Mouse (Mus musculus): ENCODE results near the gene Tmco2. TPM values are rescaled to one million over a fixed set of nuclear protein-coding genes. Genes with fewer than 3 reads are reported as not detected.
"Not testable (repeated sequence)": the region's sequence is repeated elsewhere in the genome, so short reads cannot be mapped to it uniquely, and the experiment has no call there.

Gene Tmco2
- not detected for polyA plus RNA-seq (2017; shearing (Covaris generic))

DNA sequence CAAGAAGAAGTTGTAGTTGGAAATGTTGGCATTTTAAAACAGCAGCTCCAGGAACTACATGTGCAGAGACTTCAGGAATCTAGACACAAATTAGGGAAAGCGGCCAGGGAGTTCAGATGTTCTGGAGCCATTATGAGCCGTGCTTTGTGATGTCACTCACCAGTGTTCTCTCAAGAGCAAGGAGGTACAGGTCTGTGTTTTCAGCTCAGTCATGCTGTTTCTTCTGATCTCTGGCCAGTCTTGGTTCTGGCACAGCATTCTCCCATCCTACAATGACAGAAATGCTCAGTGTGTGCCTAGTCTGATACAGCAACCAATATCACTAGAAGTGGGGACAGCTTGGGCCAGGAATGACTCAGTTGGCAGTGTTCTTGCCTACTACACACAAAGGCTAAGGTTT lies at the start of gene Tmco2:
TSS of gene Tmco2 (minus strand) at position 101 of the 400 bp plus-strand sequence.
- no peak for ATAC-seq

DNA sequence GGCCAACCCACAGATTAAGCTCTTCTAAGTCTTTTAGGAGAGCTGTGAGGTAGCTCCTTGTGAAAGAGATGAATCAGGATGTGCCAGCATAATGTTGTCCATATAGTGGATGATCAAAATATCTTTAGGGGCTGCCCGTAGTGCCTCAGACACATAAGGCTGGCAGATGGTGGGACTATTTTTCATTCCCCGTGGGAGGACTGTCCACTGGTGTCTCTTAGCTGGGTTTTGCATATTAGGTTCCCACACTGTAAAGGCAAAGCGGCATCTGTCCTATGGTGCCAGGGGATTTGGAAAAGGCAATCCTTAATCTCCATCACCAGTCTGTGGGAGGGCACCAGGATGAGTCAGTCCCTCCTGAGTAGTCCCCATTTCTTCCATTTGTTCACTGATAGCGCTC lies 5.7 kb downstream of the Tmco2 start:
- ATAC-seq, result no peak

DNA sequence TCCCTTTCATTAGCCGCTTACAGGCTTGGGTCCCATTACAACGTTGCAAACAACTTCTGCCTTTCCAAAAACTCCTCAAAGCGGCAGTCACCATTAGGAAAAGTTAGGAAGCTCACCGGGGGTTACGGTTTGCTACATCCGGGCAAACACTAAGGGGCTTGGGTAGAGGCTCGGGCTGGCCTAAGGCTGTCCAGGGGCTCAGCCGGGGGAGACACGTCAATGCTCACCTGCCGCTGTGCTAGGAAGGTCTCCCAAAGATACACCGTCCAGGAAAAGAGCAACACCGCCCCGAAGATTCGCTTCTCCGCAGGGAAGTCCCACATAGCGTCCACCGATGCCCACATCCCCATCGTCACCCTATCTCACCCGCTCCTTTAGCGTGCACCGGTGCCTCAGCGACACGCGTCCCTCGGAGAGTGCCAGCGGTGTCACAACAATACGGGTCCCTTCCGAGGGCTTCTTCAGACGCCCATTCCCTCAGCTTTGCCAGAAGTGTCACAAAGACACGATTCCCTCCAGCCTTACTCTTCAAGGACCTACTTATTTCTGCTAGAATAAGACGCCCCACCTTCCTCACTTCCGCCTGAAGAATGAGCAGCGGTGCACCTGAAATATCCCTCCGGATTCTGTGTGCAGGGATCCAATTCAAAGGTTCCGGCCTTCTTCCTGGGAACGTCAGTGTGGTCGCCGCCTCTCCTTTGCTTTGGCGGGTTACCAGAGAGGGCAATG lies 11.2 kb downstream of the Tmco2 start, which contains the start of gene Zmpste24:
TSS of gene Zmpste24 (minus strand) at position 592 of the 729 bp plus-strand sequence.
- ATAC-seq, result peak; percentile 85

DNA sequence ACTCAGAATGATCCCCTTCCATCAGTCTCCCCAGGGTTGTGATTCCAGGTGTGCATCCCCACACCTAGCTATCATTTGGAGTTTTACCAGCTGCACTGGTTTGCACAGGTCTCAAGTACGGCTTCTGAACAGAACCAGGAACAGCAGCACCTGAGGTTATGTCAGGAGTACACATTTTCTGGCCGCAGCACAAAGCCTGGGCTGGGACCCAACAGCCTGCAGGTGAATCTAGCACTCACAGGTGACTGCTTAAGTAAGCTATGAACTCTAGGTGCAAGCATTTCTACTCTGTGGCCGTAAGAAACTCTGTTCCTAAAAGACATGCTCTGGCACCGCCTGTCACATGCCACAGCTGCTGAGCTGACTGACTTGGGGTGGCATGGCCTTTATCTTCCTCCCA lies 18.8 kb downstream of the Tmco2 start:
- ATAC-seq, result no peak

DNA sequence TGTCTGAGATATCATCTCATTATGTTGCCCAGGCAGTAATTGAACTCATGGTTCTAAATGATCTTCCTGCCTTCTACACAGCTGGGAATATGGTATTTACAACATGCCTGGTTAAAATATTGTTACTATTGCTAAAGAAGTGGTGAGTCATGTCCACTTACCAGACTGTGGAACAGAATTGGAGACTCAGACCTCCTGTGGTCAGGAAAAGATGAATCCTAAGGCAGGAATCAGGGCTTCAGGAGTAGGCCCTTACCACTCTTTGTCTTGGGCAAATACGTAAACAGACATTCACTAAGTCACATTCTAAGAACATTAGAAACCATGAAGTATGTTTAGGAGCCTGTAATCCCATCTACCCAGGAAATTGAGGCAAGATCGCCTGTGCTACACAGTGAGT lies 20.3 kb downstream of the Tmco2 start:
- ATAC-seq, result no peak

DNA sequence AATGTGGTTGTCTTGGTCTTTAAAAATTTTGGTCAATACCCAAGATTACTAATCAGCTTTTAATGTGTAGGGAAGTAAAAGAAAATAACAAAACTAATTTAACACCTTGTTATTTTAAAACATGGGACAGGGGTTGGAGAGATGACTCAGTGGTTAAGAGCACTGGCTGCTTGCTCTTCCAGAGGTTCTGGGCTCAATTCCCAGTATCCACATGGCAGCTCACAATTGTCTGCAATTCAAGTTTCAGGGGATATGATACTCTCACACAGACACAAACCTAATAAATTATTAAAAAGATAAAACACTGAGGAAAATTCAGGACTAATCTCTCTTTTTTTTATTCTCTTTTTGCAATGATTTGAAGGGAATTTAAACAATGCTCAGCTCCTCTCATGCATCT lies 24.5 kb downstream of the Tmco2 start:
- ATAC-seq, result no peak

DNA sequence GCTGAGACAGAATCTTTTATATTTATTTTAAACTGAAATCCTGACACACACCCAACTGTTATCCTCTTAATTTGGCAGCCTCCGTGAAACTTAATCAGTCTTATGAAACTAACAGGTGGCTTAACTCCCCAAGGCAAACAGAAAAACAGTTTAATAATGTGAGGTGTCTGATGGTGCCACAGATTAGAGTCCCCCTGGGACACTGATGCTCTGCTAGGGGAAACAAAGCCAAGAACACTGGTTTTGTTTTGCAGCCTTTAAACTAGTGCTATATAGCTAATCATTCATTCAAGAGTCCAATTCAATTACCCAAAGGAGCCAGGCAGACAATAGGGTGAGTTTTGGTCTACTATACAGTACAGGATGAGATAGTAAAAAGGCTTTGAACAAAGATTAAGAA lies 28.6 kb downstream of the Tmco2 start:
- no peak for ATAC-seq

DNA sequence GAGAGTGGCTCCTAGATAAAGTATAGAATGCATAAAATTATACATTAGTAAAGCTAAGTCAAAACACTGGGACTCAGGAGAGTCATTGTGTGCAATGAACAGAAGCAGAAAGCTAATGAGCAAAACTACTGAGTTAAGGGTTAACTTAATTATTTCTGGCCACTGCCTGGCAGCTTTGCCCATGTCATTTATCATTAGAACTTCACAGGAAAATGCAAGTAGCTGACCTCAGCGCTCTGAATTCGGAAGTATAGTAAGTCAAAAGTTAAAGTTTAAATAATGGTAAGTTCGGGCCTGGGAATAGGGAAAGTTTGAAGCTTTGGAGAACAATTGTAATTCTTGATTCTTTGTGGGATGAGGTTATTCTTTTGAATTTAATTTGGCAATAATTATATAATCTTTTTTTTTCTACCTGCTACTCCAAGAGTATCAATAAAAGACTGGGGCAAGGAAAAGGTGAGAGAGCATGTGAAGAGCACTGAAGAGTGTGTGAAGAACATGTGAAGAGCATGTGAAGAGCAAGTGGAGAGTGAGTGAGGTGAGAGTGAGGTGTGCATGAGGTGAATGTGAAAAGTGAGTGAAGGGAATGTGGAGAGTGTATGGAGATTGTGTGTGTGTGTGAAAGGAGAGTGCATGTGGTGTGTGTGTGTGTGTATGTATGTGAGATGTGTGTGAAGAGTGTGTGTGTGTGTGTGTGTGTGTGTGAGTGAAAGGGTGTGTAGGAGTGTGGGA lies 30.9 kb downstream of the Tmco2 start:
- ATAC-seq, result no peak

DNA sequence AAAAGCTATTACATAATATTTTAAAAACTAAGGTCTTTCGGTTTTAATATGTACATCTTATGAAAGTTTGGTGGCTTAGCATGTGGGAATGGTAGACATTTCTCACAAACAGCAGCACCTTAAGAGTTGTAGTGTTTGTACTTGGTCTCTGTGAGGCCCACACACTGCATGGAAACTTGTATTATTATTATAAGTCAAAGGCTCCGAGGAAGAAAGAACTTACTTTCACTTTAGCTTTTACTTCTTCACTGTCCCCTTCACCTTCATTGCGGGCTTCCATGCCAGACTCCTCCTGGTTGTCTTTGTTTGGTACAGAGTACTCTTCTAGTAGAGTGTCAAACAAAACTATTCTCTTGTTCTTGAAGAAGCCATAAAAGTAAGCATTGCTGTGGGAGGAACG lies 34.8 kb downstream of the Tmco2 start:
- peak; percentile 72 for ATAC-seq

DNA sequence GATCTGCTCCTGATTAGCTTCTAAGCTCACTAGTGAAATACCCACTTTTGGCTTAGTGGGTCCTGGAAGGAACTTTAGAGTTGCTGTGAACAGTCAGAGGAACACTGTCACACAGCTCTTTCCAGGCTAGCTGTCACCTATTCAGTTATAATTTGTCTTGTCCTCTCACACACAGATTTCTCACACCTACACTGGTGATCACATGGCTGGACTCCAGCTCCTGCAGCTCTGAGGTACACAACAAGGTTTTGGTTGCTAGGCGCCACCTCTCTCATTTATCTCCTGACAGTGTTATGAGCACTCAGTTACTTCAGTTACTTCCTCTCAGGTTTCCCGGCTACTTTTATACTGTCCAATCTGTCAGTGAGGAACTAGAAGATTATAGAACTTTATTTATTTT lies 43.7 kb downstream of the Tmco2 start:
- ATAC-seq, result no peak

DNA sequence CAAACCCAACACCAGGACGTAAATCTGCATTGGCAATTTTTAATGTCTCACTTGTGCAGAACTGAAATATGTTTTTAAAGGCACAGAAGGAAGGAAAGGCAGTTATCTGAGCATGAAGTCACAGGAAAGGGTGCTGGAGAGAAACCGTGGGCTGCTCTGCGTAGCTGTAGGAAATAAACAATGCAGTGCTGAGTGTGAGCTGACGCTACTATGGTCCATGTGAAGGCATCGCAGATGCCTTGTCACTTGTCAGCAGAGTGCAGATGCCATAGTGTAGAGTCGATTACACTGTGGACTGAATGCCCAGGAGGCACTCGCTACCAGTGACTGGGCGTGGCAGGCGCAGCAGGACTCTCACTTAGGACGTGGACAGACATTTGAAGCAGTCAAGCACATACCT lies 49.8 kb downstream of the Tmco2 start:
- ATAC-seq, result not testable (repeated sequence)

DNA sequence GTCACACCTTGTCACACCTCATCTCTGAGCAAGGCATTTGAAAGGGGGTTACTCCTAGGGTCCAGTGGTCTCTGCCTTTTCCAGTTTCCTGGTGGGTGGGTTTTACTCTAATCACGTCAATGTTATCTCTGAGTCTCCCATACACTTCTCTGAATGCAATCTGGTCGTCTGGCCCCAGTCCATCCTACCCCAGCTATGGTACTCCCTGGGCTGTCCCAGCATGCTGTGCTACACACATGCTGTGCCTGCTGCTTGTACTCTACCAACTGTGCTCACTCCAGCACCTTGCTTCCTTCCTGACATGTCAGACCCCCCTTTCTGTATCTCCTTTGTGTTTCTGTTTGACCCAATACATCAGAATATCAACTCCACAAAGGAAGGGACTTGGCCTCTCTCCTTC lies 52.0 kb downstream of the Tmco2 start:
- no peak for ATAC-seq

DNA sequence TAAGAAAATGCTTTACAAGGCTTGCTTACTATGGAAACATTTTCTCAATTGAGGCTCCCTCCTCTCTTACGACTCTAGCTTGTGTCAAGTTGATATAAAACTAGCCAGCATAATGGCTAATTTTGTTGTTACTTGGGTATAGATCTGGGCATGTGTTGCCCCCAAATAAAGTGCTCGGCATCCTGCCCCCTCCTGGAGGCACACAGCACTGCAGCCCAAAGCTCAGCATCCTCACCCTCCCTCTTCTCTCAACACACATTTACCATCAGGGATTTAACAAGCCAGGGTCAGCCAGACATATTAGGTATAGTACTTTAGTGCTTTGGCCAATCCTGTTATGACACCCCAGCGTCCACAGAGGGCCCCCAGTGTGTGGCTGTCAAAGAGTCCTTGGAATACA lies 52.7 kb downstream of the Tmco2 start:
- ATAC-seq, result no peak

Other genes with a start within 250 kb of the Tmco2 start
- 10 to 100 TPM; 32.5 to 33.4 TPM for gene Exo5, start 184.2 kb downstream of the Tmco2 start, polyA plus RNA-seq (2017; shearing (Covaris generic))
- 1 to 10 TPM; 1.1 to 1.2 TPM for gene Zfp69, start 157.5 kb downstream of the Tmco2 start, polyA plus RNA-seq (2017; shearing (Covaris generic))
- gene Smap2, start 92.0 kb downstream of the Tmco2 start, polyA plus RNA-seq (2017; shearing (Covaris generic)), result 10 to 100 TPM; 34.0 to 37.4 TPM
- not detected for gene Col9a2, start 69.8 kb downstream of the Tmco2 start, polyA plus RNA-seq (2017; shearing (Covaris generic))
- gene Zmpste24, start 11.0 kb downstream of the Tmco2 start, polyA plus RNA-seq (2017; shearing (Covaris generic)), result 10 to 100 TPM; 42.8 to 56.3 TPM
- 10 to 100 TPM; 14.1 to 22.1 TPM for gene Rlf, start 105.9 kb upstream of the Tmco2 start, polyA plus RNA-seq (2017; shearing (Covaris generic))
- gene Gm12888, start 215.7 kb upstream of the Tmco2 start, polyA plus RNA-seq (2017; shearing (Covaris generic)), result not detected

Data from CD4-positive, CD25-positive, alpha-beta regulatory T cell, adult 4 months (primary cell).